Mouse (Mus musculus) B cell, adult 2 months (primary cell): ENCODE data around the gene Col25a1.

Source experiments
- DNase-seq, 2 experiments: peaks; one replicate each; pipeline ENCODE4 v3.0.0; 2022

Col25a1 gene

DNA sequence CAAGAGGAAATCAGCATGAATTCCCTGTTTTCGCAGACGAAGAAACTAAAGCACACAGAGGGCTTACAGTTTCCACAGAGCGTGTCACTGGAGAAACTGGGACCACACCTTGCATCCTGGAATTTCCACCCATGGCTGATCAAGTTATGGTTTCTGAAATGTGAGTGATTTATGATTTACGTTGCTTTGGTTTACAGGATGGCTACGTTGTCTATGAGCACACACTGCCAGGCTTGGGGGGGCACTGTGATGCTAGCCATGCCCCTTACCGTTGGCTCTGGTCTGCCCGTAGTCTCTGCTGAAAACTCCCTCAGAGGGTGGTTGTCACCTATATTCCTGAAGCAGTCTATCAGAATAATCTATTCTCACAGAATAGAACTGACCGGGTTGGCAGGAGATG, at the start of gene Col25a1:
Gene Col25a1, plus strand, starts transcription at position 301 of the 400 bp plus-strand sequence.
- no peak for DNase-seq

DNA sequence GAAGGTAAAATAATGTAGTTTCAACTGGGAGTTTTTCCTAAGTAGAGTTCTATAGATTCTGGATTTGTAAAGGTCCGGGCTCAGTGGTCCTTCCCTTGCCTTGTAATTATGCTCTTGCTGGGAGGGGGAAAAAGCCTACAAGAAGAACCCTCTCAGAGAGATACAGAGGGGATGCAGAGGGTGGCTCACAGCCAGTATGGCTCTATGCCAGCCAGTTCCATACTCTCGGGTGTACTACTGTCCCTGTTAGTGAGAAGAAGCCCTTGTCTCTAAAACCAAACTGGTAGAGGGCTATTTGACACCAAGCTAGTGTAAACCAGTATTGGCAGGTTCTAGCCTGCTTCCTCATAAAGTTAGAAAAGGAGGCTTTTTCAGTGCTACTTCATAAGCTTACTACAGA, 48.0 kb upstream of the Col25a1 start:
- no peak for DNase-seq

DNA sequence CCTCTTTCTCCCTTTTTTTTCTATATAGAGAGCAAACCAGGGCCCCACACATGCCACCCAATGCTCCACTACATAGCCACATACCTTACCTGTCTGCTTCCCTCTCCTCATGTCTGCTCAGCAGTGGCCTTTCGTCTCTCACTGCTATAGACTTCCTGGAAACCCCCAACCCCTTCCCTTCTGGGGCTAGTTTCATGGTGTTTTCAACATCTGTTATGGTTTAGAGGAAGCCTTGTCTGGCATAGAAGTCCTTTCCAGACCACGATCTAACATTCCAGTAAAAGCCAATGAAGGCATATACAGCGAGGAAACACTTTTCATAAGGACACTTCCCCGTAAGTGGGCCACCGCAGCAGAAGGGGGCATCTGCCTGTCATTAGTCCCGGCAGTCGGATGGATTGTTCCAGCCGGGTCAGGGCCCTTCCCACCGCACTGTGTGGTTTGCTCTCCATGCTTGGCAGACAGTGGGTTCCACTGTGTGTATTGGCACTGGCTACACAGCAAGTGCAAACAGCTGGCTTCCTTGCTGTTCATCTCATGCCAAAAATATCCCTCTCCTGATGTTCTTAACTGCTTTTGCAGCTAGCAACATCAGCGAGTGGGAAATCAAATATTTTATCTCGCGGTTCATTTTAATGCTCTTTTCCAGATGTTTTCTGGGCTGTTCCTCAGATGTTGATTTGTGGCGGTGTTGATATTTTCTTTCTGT, 44.8 kb upstream of the Col25a1 start:
- DNase-seq, result no peak

DNA sequence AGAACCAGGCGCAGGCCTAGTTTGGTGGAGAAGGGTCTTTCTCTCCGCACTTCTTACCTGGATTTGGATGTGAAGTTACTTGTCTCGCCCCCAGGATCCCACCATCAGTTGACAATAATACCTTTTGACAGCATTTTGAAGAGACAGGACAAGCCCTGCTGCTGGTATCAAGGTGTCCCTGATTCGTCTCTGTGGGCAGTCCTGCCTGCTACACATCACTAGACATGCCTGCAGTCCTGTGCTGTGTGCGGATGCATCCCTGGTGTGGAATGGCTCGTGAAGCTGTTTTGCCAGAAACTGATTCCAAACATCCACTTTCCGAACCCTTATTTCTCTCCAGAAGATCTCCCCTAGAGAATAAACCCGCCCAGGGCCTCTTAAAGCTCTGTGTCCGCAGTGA, 43.8 kb upstream of the Col25a1 start:
- DNase-seq, result no peak

DNA sequence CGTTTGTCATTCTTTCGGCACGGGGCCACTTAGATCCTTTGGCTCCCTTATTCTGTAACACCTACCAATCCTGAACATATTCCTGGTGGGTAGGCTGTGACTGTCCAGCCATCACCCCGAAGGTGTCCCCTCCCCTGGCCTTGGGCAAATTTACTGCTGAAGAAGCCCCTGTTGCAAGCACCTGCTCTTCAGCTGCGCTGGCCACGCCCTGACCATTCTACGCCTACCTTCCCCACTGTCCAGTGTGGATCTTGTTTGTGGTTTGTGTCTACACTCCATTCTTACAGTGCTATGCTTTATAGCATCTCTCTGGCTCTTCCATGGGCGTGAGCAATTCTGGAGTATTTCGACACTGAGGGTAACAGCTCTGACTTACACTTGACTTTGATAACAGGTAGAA, 42.6 kb upstream of the Col25a1 start:
- DNase-seq, result no peak

DNA sequence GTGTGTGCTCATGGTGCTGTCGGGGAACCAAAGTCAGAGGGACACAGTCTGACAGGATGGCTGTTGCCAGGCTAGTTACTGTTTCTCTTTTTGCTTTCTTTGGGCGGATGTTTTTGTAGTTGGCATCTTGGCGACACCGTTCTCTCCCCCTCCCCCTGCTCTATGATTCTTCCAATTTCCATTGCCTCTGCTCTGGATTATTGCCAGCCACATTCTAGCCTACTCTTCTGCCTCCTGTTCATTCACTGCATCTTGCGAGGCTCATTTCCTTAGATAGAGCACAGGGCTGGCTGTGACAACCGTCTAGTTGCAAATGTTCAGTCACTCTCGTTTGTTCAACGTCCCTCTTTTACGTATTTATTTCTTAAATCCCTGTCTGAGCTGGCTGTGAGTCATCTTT, 40.8 kb upstream of the Col25a1 start:
- no peak for DNase-seq

DNA sequence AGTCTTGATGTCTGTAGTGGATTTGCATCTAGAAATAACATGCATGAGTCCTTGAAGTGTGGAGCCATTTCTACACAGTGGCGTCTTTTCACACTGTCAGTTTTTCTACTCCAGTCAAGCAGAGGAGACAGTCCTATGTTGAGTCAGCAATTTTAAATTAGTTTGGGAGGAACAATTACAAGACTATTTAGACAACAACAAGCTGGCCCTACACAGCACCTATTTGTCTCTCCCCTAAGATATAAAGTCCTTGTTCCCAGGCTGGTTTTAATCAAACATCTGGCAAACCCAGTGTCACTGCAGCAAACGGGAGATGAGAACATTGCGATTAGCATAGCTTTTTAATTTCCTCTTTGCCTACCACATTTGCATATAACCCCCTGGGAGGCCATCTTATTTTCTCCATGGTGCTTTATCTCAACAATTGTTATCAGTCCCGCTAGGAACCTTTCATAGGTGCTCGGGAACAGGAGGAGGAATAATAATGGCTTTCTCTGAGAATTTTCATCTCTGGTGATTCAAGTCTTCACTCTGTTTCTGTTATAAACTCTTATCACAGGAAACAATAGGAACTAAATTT, 37.1 kb upstream of the Col25a1 start:
- DNase-seq, result no peak

DNA sequence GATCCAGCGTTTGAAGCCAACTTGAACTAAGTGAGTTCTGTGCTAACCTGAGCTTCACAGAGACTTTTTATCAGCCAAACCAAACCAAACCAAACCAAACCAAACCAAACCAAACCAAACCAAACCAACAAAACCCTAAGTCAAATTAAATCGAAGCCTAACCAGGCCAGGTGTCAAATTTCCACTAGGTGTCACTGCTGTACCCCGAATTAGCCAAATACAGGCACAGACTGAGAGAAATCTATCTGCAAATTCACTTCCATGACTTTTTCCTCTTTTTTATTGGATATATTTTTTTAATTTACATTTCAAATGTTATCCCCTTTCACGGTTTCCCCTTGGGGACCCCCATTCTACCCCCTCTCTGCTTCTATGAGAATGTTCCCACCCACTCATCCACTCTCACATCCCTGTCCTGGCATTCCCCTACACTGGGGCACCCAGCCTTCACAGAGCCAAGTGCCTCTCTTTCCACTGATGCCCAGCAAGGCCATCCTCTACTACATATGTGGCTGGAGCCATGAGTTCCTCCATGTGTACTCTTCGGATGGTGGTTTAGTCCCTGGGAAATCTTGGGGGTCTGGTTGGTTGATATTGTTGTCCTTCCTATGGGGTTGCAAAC, 36.0 kb upstream of the Col25a1 start:
- DNase-seq, result peak; percentile 21 to 26

DNA sequence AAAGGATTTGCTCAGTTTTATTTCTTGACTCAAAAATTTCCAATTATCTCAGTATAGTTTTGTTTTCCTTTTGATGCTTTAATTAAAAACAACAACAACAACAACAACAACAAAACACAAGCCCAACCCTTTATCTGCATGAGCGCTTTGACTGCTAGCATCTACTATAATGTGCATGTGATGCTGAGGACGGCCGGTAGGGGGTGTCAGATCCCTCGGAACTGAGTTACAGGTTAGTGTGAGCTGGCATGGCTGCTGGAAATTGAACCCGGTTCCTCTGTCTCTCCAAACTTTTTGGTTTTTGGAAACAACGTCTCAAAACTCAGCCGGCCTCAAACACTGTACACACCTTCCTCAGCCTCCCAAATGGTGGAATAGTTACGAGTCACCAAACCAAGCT, 27.8 kb upstream of the Col25a1 start:
- peak; percentile 53 to 63 for DNase-seq

DNA sequence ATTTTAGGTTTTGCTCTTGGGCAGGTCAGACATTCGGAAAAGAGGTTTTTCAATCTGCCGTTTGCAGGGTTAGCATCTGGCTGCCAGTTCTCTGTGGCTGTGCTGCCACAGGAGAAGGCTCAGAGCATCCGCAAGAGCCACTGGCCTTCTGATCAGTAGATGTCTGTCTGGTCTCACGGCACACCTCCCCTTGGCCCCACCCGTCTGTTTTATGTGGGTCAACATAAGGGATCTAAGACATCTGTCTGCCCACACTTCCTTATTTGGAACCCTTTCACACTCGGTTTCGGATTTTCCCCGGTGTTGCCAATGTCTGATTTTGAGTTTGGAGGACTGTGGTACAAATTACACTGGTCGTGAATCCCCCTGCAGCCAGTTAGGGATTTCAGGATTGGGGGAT, 26.8 kb upstream of the Col25a1 start:
- no peak for DNase-seq

DNA sequence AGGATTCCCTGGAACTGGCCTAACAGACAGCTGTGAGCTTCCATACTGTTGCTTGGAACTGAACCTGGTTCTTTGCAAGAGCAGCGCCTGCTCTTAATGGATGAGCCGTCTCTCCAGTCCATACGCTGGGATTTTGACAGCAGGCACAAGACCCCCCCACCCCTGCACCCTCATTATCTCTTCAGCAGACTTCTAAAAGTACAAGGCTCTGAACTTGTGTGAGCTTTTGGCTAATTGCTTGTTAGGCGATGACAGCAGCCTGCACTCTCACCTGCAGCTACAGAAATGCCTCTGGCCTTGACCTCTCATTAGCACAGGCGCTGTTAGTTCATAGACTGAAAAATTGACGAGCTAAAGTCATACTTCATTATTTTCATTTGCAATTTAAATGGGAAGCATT, 14.4 kb upstream of the Col25a1 start:
- no peak for DNase-seq

DNA sequence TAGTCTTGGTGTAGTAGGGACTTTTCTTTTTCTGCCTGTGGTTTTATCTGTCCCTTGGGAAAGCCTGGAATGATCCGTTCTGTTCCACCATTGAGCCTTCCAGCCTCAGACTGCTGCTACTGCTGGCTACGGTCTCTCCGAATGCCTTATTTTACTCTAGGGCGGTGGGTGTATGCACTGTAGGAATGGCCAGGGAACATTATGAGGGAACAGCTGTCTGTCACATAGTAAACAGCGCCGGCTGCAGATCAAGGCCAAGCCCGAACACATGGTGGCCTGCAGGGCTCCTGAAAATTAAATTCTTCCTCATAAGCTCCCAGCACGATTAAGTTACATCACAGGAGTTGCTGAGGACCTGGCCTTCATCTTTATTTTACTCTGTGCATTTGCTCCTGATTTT, 3.5 kb upstream of the Col25a1 start:
- no peak for DNase-seq

DNA sequence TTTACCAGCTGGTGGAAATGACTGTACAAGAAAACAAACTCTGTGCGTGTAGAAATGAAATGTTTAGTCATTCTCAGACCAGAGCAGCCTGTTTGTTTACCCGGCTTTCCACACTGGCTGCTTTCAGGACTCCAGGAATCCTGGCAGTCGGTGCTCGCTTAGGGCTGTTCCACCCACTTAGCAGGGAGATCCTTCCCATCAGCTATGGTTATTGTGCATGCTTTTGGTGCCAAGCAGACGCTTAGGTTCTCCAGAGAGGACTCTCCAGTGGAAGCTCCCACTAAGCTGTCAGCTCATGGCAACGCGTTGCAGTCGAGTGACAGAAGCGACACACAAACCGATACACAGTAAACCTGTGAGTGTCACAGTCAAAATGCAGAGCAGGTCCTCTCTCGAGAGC, 2.7 kb upstream of the Col25a1 start:
- DNase-seq, result no peak

DNA sequence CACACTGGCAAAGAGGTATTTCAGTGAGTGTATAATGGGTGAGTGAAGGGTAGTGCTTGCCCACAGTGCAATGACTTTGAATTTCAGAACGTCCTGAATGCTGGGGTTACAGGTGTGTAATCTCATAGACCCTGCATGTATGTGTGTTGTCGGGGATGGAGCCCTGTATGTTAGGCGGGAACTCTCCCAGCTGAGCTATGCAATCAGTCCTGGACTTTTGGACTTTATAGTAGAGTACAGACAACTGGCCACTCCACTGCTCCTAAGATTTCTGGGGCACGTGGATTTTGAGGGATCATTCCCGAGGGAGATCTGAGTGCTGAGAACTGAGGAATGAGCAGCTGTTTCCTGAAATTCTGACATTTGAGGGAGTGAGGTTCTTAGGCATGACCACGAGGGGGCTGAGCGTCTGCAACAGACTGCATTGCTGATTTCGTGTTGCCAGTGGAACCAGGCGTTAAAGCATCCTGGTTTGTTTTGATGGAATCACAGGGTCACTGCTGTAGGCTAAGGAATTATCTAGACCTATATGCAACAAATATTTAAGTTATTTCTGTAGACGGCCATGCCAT, 1.6 kb upstream of the Col25a1 start:
- DNase-seq, result no peak

DNA sequence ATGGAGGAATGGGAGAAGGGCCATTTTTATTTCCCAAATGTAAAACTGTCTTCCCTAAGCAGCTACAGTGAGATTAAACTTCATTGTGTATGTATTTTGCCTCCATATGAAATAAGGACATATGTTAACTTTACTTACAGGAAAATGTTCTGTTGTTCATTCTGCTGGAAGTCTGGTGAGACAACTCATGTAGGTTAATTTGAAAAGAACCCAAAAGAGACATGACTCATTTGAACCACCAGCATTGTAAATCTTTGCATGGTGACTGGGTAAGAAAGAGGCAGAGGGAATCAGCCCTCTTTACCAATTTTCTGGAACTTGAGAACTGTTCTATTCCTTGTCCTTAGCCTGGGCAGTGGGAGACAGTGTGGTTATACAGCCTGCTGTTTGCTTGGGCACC, 5.9 kb downstream of the Col25a1 start:
- no peak for DNase-seq

DNA sequence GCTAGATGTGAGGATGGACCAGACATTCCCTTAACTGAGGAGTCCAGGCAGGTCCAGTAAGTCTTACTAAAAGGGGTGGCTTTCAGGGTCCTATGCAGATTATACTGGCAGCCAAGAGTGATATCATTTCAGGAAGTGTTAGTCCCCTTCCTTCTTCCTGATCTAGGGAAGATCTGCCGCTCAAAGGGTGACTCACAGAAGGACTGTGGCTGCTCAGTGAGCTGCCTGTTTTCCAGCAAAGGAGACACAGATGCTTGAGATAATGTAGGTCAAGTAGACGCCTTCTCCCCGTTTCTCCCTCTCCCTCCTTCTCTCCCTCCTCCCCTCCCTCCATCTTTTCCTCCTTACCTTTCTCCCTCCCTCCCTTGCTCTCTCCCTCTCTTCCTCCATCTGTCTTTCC, 6.3 kb downstream of the Col25a1 start:
- no peak for DNase-seq

DNA sequence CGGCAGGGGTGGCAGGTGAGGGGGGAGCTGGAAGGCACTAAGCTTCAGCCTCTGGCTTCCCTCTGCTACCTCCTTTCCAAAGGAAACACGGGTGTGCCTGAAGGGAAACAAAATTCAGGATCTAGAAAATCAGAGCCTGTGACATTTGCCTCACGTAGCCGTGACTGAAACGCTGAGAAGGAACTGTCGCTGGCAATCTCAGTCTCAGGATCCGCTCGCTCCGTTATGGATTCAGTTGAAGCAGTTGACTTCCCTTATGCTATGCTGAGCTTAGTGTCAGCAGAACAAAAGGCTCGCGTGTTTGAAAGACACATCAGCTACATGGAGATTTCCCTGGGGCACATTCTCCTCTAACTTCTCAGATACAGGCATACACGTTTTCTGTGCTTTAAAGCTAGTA, 14.6 kb downstream of the Col25a1 start:
- no peak for DNase-seq

DNA sequence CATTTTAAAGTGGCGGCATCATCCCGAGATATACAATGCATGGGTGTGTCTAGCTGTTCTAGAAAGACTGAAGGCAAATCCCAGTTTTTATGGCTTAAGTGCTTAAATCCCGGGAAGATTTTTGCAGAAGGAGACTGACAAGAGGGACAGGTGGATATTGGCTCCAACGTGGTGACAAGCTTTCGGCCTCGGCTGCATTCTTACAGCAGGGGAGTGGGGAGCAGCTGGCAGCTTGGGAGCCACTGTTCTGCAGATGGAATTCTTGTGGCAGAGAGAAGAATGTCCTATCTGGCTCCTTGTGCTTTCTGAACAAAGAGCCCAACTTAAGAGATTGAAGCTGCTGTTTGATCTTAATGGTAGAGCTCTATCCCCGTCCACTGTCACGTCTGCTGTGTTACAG, 16.5 kb downstream of the Col25a1 start:
- DNase-seq, result no peak

DNA sequence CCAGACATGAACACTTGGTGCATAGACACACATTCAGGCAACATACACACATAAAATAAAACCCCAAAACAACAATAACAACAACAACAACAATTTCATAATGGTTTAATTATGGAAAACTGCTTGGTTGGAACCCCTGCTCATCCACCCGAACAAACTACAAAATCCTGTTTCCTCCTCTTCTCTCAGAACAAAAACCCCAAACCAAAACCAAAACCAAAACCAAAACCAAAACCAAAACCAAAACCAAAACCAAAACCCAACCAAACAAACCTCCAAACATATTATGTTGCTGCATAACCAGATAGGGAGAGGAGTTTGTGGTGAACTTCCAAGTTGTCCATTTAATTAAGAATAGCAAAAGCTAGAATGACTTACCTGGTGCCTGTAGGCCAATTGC, 17.9 kb downstream of the Col25a1 start:
- DNase-seq, result no peak

DNA sequence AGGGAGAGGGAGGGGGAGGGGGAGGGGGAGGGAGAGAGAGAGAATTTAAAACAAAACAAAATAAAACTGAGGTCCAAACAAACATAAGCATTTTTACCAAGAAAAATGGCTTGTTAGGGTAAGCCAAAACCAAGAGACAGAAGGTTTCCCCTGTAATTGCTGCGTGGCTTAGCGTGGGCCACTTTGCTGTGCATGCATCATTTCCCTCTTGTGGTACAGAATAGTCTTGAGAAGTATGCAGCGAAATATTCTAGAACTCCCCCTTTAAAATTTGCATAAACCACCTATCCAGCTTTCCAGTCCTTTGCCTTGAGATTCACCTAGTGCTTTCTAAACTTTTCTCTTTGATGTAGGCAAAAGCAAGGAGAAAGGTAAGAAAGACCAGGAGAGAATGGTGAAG, 21.8 kb downstream of the Col25a1 start:
- no peak for DNase-seq

DNA sequence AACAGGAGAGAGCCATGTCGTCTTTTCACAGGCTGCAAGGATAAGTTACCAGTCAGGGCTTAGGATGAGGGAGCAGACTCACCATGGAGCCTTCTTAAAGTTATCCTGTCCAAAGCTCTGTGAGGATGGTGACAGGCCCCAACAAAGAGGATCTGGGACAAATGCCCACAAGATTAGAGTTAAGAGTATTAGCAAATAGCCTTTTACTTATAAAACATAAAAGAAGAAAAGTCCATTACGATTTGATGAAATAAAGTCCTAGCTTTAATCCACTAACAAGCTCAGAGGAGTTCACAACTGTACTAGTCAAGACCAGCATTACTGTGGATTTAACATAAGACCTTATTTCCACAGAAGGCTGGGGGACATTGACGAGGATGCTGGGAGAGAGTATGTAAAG, 26.2 kb downstream of the Col25a1 start:
- no peak for DNase-seq

DNA sequence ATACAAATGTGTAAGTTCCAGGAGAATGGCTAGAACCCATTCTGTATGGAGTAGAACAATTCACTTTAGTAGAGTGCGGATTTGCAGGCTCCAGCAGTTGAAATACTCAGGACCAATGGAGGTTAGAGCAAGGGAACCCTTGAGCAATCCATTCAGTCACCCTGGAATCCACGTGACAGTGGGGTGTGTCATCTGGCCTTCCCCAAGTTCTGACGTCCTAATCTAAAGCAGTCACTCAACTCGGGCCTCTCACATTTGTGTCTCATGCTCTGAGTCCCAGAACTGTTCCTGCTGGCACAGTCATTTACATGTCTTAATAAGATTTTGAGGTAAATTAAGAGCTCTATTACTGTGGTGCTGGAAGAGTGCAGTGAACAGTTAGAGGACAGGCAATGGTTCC, 28.6 kb downstream of the Col25a1 start:
- DNase-seq, result no peak

DNA sequence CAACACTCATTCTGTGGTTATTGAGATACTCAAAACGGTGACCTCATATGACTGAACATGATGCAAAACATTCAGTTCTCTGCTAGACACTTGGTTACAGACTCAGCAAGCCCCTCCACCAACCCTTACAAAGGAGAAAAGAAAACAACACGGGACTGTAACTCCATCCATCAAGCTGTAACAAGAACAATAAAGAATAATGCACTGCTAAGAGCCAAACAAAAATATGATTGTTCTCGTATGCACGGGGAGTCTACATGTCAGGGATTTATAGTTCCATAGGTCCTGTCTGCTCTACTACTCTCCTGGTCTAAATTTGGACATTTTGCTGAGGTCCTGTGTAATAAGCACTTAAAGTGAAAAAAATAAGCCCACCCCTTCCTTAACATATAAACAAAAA, 29.6 kb downstream of the Col25a1 start:
- DNase-seq, result no peak

DNA sequence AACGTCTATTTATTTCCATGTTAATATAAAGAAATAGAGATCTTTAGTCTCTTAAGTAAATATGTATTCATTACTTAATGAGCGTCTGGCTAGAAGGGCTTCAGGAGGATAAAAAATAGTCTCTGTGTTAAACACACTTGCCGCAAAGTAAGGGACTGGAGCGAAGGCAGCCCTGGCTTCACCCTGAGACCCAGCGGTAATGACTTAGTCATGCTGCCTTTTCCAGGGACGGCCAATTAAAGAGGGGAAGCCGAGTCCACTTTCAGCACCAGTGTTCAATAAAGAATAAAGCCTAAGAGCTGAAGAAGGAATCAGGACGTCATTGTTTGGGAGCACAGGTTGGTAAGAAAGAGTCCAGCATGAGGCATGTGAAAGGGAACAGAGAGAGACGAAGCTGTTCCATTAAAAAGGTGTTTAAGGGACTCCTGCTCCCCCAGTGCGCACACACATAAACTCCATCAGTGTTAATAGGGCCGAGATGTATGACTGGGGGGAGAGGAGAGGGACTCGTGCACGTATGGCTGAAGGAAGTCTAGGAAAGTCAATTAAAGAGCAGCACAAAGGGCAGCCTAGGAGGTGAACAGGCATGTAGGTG, 30.1 kb downstream of the Col25a1 start:
- no peak for DNase-seq
